Mouse (Mus musculus) liver, adult 2 months (tissue): ENCODE data around the gene Vps37c. TPM values are rescaled to one million over a fixed set of nuclear protein-coding genes. Genes with fewer than 3 reads are reported as not detected.

Experiments
- DNase-seq: peaks from one replicate; pipeline ENCODE4 v3.0.0-alpha.2; 2011; ENCODE audit warnings: low read depth, low spot score; ENCODE audit errors: extremely low read depth
- H3K27ac ChIP-seq: fragments of 200-500 bp; replicated peaks from 2 replicates; pipeline ENCODE4 v1.5.1; 2012; ENCODE audit warnings: low read depth, mild to moderate bottlenecking, control low read depth, inconsistent platforms, low read length; ENCODE audit not compliant: insufficient read depth
- H3K27me3 ChIP-seq: fragments of 200-500 bp; 2 replicates; pipeline ENCODE4 v1.6.1; 2012; ENCODE audit warnings: mild to moderate bottlenecking, moderate library complexity, low read length, inconsistent platforms; ENCODE audit not compliant: control insufficient read depth, insufficient read depth
- H3K36me3 ChIP-seq: fragments of 200-500 bp; 2 replicates; pipeline ENCODE4 v1.6.1; 2012; ENCODE audit warnings: low read length, inconsistent platforms; ENCODE audit not compliant: control insufficient read depth, insufficient read depth
- H3K4me1 ChIP-seq: fragments of 200-500 bp; 2 replicates; pipeline ENCODE4 v1.6.1; 2011; ENCODE audit warnings: low read length; ENCODE audit not compliant: control insufficient read depth, insufficient read depth
- H3K4me3 ChIP-seq: fragments of 200-500 bp; 2 replicates; pipeline ENCODE4 v1.5.1; 2011; ENCODE audit warnings: low read depth, mild to moderate bottlenecking, control low read depth, low read length, moderate library complexity; ENCODE audit not compliant: insufficient read depth
- H3K79me2 ChIP-seq: fragments of 200-500 bp; 2 replicates; pipeline ENCODE4 v1.6.1; 2012; ENCODE audit warnings: inconsistent platforms, mild to moderate bottlenecking, low read length, moderate library complexity; ENCODE audit not compliant: control insufficient read depth, insufficient read depth
- H3K9ac ChIP-seq: fragments of 200-500 bp; 2 replicates; pipeline ENCODE4 v1.6.1; 2012; ENCODE audit warnings: low read depth, mild to moderate bottlenecking, control low read depth, inconsistent platforms, low read length
- CTCF ChIP-seq: fragments of 200-500 bp; IDR thresholded peaks from 2 replicates; pipeline ENCODE4 v1.5.1; 2011; ENCODE audit warnings: low read depth, low read length, control low read depth
- POLR2A ChIP-seq: fragments of 200-500 bp; IDR thresholded peaks from 2 replicates; pipeline ENCODE4 v1.6.1; 2011; ENCODE audit warnings: low read length, control low read depth; ENCODE audit not compliant: insufficient read depth; ENCODE audit errors: extremely low read depth
- WGBS: fragments of 180-500 bp; shearing (Covaris S2); methylation state at CpG from one replicate; pipeline ENCODE4 v1.1.7; 2018; 5-methylcytosine and 5-hydroxymethylcytosine counted together
- polyA plus RNA-seq: library from polyadenylated mRNA; depleted of rRNA; stranded (reverse); fragments of >200 nt; gene quantifications from 2 replicates; pipeline ENCODE4 v1.2.3, GENCODE M21; 2012
- total RNA-seq: library from RNA; depleted of rRNA; stranded (reverse); fragments of >200 nt; gene quantifications from 2 replicates; pipeline ENCODE4 v1.2.3, GENCODE M21; 2014

The Vps37c gene
- total and polyA plus RNA-seq, 2 experiments, result 2.9 to 18.1 TPM

DNA sequence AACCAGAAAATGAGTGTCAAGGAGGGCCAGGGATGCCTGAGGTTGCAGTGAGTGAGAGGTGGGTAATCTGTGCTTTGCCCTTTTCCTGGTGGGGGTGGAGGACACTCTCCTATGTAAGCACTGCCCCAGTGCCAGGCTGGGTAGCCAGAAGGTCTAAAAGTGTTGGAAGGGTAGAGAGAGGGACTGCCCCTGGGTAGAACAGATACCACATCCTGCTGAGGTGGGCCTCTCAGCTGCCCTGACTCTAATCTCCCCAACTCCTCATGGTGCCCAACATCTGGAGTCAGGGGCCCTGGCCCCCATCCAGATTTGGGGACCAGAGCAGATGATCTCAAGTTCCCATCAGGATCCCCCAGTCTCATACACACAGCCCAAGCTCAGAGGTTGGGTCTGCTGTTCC is 68.6 kb downstream of the Vps37c start:
- no peaks in the 10 kb centered on the region for H3K27me3 ChIP-seq
- no peak for DNase-seq
- TF ChIP-seq CTCF (no peak), POLR2A (no peak)
- no peaks in the 10 kb centered on the region for H3K4me1 ChIP-seq
- H3K27ac ChIP-seq, result no peak overlapping the region
- H3K36me3 ChIP-seq, result no peaks in the 10 kb centered on the region
- no peak overlapping the region for H3K4me3 ChIP-seq
- H3K9ac ChIP-seq, result no peak overlapping the region
- no peaks in the 10 kb centered on the region for H3K79me2 ChIP-seq

GRCm38 (mm10) chr19:10757526-10757925 is 69.0 kb downstream of the Vps37c start:
- DNase-seq, result no peak
- H3K9ac ChIP-seq, result no peak overlapping the region
- WGBS, result 83% methylated on average over 2 of the region's 2 CpGs
- H3K36me3 ChIP-seq, result no peaks in the 10 kb centered on the region
- H3K27ac ChIP-seq, result no peak overlapping the region
- no peak overlapping the region for H3K4me3 ChIP-seq
- H3K27me3 ChIP-seq, result no peaks in the 10 kb centered on the region
- no peaks in the 10 kb centered on the region for H3K4me1 ChIP-seq
- H3K79me2 ChIP-seq, result no peaks in the 10 kb centered on the region
- TF ChIP-seq POLR2A (no peak), CTCF (no peak)

DNA sequence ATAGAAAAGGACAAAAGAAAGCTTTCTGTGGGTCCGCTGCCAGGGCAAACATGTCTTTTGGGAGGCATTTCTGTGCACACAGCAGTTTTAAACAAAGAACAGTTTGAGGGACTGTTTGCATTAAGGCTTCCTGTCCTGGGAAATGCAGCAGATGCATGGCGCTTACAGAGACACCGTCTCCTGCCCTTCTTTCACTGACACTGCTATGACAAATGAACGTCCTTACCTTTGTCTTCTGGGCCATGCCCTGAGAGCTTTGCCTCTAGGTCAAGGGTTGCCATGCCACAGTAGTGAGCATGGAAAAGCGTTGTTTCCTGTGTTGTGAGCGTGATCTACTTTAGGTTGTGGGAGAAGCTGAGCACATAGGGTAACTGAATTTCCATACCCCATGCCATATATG is 70.2 kb downstream of the Vps37c start:
- 75% methylated on average over 6 of the region's 6 CpGs for WGBS
- H3K27ac ChIP-seq, result no peak overlapping the region
- DNase-seq, result no peak
- no peaks in the 10 kb centered on the region for H3K36me3 ChIP-seq
- H3K4me3 ChIP-seq, result no peak overlapping the region
- no peaks in the 10 kb centered on the region for H3K4me1 ChIP-seq
- H3K79me2 ChIP-seq, result no peaks in the 10 kb centered on the region
- H3K9ac ChIP-seq, result no peak overlapping the region
- H3K27me3 ChIP-seq, result no peaks in the 10 kb centered on the region
- TF ChIP-seq POLR2A, result no peak
- no peak for TF ChIP-seq CTCF

DNA sequence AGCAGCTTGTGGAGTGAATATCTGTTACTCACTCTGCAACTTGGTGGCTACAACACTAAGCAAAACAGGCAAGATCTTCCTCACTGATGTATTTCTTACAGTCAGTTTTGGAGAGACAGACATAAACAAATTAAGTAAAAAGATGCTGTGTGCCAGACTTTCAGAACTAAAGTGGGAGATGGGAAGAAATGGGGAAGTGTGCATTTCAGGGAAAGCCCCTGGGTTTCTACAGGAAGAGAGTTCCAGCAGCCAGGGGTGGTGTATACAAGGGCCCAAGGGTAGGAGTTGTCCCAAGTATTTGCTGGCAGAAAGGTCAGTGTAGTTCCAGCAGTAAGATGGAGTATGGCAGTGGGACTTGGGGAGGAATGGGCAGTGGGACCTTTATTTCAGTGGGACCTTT is 71.0 kb downstream of the Vps37c start:
- Histone ChIP-seq H3K9ac (no peak overlapping the region), H3K27me3 (no peaks in the 10 kb centered on the region), H3K4me1 (no peaks in the 10 kb centered on the region), H3K36me3 (no peaks in the 10 kb centered on the region), H3K79me2 (no peaks in the 10 kb centered on the region), H3K4me3 (no peak overlapping the region), H3K27ac (no peak overlapping the region)
- no peak for DNase-seq
- no peak for TF ChIP-seq CTCF
- no peak for TF ChIP-seq POLR2A

- Histone ChIP-seq H3K36me3 (no peaks in the 10 kb centered on the region), H3K4me3 (no peak overlapping the region), H3K4me1 (no peaks in the 10 kb centered on the region), H3K9ac (no peak overlapping the region), H3K27me3 (no peaks in the 10 kb centered on the region), H3K79me2 (no peaks in the 10 kb centered on the region), H3K27ac (no peak overlapping the region)
- DNase-seq, result no peak
- 70% methylated on average over 9 of the region's 9 CpGs for WGBS
- TF ChIP-seq POLR2A, result no peak
- TF ChIP-seq CTCF, result no peak
These were observed 71.7 kb downstream of the Vps37c start for GRCm38 (mm10) chr19:10759983-10760831.

DNA sequence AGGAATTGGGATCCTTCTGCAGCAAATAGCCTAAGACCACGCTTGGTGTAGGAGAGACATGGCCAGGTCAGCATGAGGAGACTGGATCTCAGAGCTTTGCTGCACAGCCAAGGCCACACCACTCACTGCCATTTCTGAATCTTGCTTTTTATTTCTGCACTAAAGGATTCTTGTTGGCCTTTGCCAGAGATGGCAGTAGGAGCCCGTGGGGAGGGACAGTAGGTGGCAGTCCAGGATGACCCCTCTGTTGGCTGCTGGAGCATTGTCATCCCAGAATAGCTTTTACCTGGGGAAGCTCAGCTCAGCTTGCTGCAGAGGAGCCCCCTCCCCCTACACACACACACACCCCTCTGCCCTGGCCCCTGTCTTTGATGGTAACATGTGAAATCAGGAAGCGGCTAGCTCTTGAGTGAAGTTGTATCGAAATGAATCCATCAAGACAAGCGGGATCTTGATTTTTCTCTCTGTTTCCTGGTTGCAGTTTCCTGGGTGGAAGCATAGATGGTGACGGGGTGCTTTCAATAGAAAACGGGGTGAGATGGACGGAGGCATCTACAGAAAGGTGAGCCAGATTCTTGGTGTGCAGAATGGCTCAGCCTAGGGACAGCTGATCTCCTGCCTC is 73.4 kb downstream of the Vps37c start:
- Histone ChIP-seq H3K9ac (no peak overlapping the region), H3K79me2 (no peaks in the 10 kb centered on the region), H3K27me3 (no peaks in the 10 kb centered on the region), H3K4me3 (no peak overlapping the region), H3K27ac (no peak overlapping the region), H3K36me3 (no peaks in the 10 kb centered on the region), H3K4me1 (no peaks in the 10 kb centered on the region)
- no peak for DNase-seq
- 87% methylated on average over 8 of the region's 8 CpGs for WGBS
- no peak for TF ChIP-seq POLR2A
- no peak for TF ChIP-seq CTCF
